In the genomic region with DNA sequence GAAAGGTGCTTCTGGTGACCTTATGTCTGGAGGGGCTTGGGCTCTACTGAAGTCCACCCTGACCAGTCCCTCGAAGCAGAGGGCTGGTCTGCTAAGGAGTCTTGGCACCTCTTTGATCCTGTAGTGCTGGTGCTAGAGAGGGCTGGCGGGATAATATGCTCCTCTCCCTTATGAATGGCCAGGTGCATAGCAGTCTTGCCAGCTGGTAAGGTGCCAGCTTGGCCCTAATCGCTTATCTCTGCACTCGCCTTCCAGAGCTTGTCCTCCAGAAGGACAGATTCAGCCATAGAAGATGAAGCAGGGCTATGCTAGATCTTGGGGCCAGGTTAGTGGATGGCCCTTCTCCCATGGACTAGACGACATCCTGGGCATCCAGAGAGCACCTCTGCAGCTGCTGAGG, we compare ENCODE assay signal across 12 mouse cellular contexts.
DNase-seq lines count a peak whose midpoint lies in the region; ATAC-seq and TF ChIP-seq lines count a peak whose summit lies in the region.
"Had no signal": no experiment of that assay in that cellular context is flagged by ENCODE, and none has a peak within 500 bp of the region (broad histone marks: within the 10 kb centered on the region; RNA-seq: fewer than 3 reads in every experiment).

No protein-coding gene starts in this region.

- no peaks in the 10 kb centered on the region for H3K9me3 ChIP-seq in neural tube, embryonic 13.5 days
- no peaks in the 10 kb centered on the region for H3K9me3 ChIP-seq in forebrain, postnatal 0 days (ENCODE audit: low read length)
- no peaks in the 10 kb centered on the region for H3K9me3 ChIP-seq in midbrain, embryonic 16.5 days (replicated peaks; ENCODE audit: control insufficient read depth, low read length, poor library complexity, severe bottlenecking)

- no peak for DNase-seq in neural tube, embryonic 10.5 days (ENCODE audit: extremely low spot score, low spot score)
- DNase-seq in cerebellum, postnatal 14 days = peak; percentile 92 to 93
- no peak for DNase-seq in forebrain, postnatal 0 days
- DNase-seq in right cerebral cortex, postnatal 25 days = no peak
- DNase-seq in layer of hippocampus, postnatal 36 days = no peak
- no peak for DNase-seq in liver
- DNase-seq: embryo, embryonic 11 days; heart, postnatal 14 days; kidney, postnatal 25 days had no signal

- H3K4me1 ChIP-seq in neural tube, embryonic 13.5 days (replicated peaks) = peaks cover 99% of the 10 kb centered on the region
- peaks cover 56% of the 10 kb centered on the region for H3K4me1 ChIP-seq in forebrain, postnatal 0 days (ENCODE audit: insufficient read depth)
- peaks cover 85% of the 10 kb centered on the region for H3K4me1 ChIP-seq in midbrain, embryonic 16.5 days (ENCODE audit: control insufficient read depth, insufficient read depth, low read length)

- no peaks in the 10 kb centered on the region for H3K36me3 ChIP-seq in neural tube, embryonic 13.5 days
- H3K36me3 ChIP-seq in forebrain, postnatal 0 days (ENCODE audit: insufficient read depth) = no peaks in the 10 kb centered on the region
- no peaks in the 10 kb centered on the region for H3K36me3 ChIP-seq in midbrain, embryonic 16.5 days (ENCODE audit: control insufficient read depth, insufficient read depth, low read length)

- no peak for ATAC-seq in neural tube, embryonic 13.5 days (ENCODE audit: low read depth)
- no peak for ATAC-seq in forebrain, postnatal 0 days
- ATAC-seq in midbrain, embryonic 16.5 days = no peak

- no peak overlapping the region for H3K4me3 ChIP-seq in neural tube, embryonic 13.5 days
- no peak overlapping the region for H3K4me3 ChIP-seq in forebrain, postnatal 0 days (ENCODE audit: low read depth, low read length)
- H3K4me3 ChIP-seq in midbrain, embryonic 16.5 days (ENCODE audit: low read depth, low read length) = no peak overlapping the region

- peak overlapping the region; percentile 74 for H3K27ac ChIP-seq in neural tube, embryonic 13.5 days (replicated peaks)
- 0 out of 2 replicates have a peak overlapping the region, but pooled peaks have one; percentile 80 for H3K27ac ChIP-seq in forebrain, postnatal 0 days (ENCODE audit: low read depth, low read length)
- H3K27ac ChIP-seq in midbrain, embryonic 16.5 days (ENCODE audit: low read length) = peak overlapping the region; percentile 85

- H3K9ac ChIP-seq in neural tube, embryonic 13.5 days = 0 out of 2 replicates have a peak overlapping the region, but pooled peaks have one; percentile 4
- no peak overlapping the region for H3K9ac ChIP-seq in forebrain, postnatal 0 days
- H3K9ac ChIP-seq in midbrain, embryonic 16.5 days (ENCODE audit: low read depth, low read length) = no peak overlapping the region; the same call in 1 of the 2 replicates

- 49% methylated on average over 5 of the region's 5 CpGs for WGBS in neural tube, embryonic 13.5 days
- WGBS in forebrain, postnatal 0 days = 35% methylated on average over 5 of the region's 5 CpGs
- 58% methylated on average over 5 of the region's 5 CpGs for WGBS in midbrain, embryonic 16.5 days

- H3K27me3 ChIP-seq in neural tube, embryonic 13.5 days = peaks cover 63% of the 10 kb centered on the region
- no peaks in the 10 kb centered on the region for H3K27me3 ChIP-seq in forebrain, postnatal 0 days (ENCODE audit: insufficient read depth, low read length)
- no peaks in the 10 kb centered on the region for H3K27me3 ChIP-seq in midbrain, embryonic 16.5 days (ENCODE audit: control insufficient read depth, insufficient read depth, low read depth, low read length)

- H3K4me2 ChIP-seq in neural tube, embryonic 13.5 days = no peak overlapping the region
- H3K4me2 ChIP-seq in forebrain, postnatal 0 days (ENCODE audit: low read depth) = no peak overlapping the region
- no peak overlapping the region for H3K4me2 ChIP-seq in midbrain, embryonic 16.5 days (ENCODE audit: low read length)
- H3K4me2 ChIP-seq: liver, embryonic 11.5 days had no signal

- no peak for TF ChIP-seq CTCF in forebrain, postnatal 0 days (IDR thresholded peaks at IDR 0.05; ENCODE audit: low read depth)

Comparison
In these comparisons a context has a peak if more than half of its experiments do, and no peak if none do; other contexts are left out.
1. DNase-seq: peak in cerebellum, postnatal 14 days (2 of 2); none in neural tube, embryonic 10.5 days (single experiment), forebrain, postnatal 0 days (single experiment), right cerebral cortex, postnatal 25 days (single experiment), layer of hippocampus, postnatal 36 days (0 of 2) and liver (single experiment).
2. Peak in every context shown above with its lines, with median percentiles within 50 percentile points of each other: H3K27ac ChIP-seq.